Mouse (Mus musculus): ENCODE measurements around the gene Fam107a.
"Not testable (repeated sequence)": the region's sequence is repeated elsewhere in the genome, so short reads cannot be mapped to it uniquely, and the experiment has no call there.

Fam107a gene

GRCm38 (mm10) chr14:8316366-8317193 is 1.2 kb downstream of the Fam107a start:
- peak; percentile 49 for DNase-seq (ENCODE audit: extremely low spot score, low spot score)

DNA sequence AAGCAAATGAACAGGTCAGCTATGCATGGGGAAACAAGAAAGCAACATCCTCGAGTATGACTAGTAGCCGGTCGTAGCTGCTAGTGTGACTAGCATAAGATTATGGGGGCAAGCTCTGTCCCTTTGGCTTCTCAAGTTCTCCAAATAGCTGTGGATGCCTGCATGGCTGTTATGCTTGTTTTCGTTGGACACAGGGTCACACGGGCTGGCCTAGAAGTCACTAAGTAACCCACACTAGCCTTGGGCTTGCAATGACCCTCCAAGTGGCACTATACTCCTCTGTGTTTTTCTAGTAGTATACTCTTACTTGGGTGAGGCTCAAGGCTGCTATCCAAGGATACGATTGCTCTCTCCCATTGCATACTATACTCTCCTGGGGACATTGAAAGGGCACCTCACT is 2.7 kb downstream of the Fam107a start:
- no peak for DNase-seq (ENCODE audit: extremely low spot score, low spot score)

DNA sequence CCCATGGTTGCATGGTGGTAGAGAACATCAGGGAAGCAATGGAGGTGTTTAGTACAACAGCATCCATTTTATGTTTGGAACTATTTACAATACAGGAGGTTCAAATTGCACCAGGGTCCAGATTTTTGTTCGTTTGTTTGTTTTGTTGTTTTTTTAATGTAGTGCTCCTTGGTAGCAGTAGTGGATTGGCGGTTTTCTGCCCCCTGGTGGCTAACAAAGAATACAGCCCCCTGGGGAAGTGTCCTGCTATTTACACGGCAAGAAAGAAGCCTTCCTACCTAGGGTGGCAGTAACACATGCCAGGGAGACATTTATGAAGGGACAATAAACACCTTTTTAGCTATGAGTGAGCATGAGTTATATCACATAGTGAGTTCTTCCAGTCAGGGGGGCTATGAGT is 3.3 kb downstream of the Fam107a start:
- DNase-seq (ENCODE audit: extremely low spot score, low spot score) = no peak

- DNase-seq (ENCODE audit: extremely low spot score, low spot score) = no peak
Observed at GRCm38 (mm10) chr14:8313877-8314276, 3.9 kb downstream of the Fam107a start.

- DNase-seq (ENCODE audit: extremely low spot score, low spot score) = no peak
Observed at GRCm38 (mm10) chr14:8309621-8310141, 8.1 kb downstream of the Fam107a start.

DNA sequence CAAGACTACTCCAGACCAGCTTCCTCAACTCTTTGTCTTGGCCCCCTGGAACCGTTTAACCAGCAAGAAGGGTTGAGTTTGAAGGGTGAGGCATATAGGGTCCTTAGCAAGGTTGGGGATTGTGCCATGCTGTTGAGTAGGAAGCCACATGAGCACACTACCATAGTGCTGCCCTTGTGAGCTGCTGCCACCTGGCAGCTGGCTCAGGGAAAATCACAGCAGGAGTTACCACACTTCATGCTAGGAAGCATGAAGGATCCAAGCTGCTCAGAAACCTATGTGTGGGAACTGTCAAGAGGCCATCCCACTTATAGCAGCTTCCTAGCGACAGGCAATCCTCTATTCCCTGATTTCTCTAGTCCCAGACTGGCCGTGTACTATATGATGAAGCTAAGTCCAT is 9.2 kb downstream of the Fam107a start:
- DNase-seq (ENCODE audit: extremely low spot score, low spot score) = no peak

DNA sequence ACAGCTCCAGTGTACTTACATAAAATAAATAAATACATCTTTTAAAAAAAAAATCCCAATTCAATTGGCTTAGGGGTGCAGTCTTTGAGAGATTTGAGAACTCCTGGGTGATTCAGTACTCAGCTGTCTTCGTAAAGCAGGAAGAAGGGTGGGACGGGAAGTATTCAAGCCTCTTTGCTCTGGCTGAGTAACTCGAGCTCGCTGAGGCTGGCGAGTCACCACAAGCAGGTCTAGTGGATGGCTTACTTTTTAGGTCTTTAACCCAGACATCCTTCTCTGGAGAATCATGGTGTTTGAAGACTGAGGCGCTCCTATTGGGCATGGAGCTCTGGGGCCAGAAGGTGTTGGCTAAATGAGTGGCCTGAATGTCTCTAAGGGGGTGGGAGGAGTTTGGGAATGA is 10.9 kb downstream of the Fam107a start:
- no peak for DNase-seq (ENCODE audit: extremely low spot score, low spot score)

DNA sequence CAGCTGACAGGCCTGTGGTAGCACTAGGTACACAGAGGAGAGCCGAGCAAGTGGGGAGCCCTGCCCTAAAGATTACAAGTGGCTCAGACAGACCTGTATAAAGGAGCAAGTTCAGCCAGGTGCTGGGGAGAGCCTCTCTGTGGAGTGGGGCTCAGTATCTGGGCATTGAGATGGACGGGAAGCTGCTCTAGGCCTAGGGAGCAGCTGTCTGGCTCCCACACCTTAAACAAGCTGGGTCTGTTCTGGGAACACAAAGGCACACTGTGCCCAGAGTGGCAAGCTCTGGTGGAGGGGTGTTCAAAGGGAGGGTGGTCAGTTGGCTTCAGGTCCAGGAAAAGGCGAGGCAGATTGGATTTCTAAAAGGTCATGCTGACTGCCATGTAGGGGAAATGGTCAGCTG is 12.8 kb downstream of the Fam107a start:
- no peak for DNase-seq (ENCODE audit: extremely low spot score, low spot score)

- no peak for DNase-seq (ENCODE audit: extremely low spot score, low spot score)
Observed at GRCm38 (mm10) chr14:8304082-8304481, 13.7 kb downstream of the Fam107a start.

DNA sequence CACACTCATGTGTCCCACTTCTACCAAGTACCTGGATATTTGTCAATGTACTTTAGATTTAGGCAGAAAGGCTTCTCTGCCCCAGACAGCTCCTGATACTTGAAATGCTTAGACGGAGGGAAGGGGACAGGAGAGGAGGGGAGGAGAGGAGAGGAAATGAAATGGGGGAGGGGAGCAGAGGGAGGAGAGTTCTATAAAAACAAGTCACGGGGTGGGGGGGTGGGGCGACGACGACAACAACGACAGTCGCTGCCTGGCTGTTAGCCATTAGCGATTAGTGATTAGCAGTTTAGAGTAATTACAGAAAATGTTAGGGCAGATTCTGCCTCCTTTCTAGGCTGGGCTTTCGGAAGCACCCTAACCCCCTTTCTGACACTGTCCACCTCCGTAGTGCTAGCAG is 15.1 kb downstream of the Fam107a start:
- DNase-seq (ENCODE audit: extremely low spot score, low spot score) = no peak

DNA sequence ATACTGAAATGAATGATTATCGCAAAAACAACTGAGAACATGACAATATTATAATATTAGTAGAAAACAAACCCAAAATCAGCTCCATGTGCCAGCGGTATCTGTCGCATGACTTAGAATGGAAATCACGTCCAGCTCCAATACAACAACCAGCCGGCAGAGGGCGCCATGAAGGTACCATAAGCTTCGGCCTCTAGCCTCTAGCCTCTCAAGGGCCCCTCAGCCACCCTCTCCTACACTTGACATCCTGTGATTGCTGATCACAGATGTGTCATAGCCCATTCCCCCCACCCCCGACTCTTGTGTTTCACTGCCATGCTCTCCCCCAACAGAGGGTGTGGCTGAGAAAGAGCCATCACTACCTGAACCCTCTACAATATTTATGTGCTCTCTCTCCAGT is 17.5 kb downstream of the Fam107a start:
- peak; percentile 77 for DNase-seq (ENCODE audit: extremely low spot score, low spot score)

- no peak for DNase-seq (ENCODE audit: extremely low spot score, low spot score)
Observed at GRCm38 (mm10) chr14:8297889-8298293, 19.9 kb downstream of the Fam107a start.

DNA sequence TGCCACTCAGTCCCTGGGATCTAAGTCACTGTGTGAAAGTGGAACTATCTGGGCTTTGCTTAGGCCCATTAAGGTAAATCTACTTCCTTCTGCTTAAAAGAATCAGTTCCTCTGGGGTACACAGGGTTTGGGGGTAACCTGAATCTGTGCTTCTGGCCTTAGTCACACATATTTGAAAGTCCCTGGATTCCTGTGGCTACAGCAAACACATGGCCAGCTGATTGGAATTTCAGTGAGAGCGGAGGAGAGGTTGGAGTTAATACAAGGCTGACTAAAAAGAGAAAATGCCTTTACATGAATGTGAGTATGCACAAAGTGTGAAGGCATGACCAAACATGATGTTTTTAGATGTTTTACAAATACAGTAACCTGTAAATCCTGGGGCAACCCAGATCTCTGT is 23.6 kb downstream of the Fam107a start:
- no peak for DNase-seq (ENCODE audit: extremely low spot score, low spot score)

DNA sequence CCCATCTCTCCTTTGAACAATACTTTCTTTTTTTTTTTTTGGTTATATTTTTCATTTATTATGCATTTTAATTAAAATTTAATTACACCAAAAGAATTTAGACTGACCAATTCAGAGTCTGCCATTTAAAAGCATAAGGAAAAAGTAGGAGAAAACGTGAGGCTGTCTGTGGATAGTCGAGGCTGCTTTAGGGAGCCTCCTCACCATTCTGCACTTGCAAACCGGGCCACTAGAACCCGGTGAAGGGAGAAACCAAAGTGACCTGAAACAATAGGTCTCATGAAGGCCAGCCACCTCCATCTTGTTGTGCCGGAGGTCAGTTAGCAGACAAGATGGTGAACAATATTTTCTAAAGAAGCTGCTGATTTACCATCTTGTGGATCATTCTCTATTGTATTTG is 31.2 kb downstream of the Fam107a start:
- not testable (repeated sequence) for DNase-seq (ENCODE audit: extremely low spot score, low spot score)

GRCm38 (mm10) chr14:8283784-8284183 is 34.0 kb downstream of the Fam107a start:
- DNase-seq (ENCODE audit: extremely low spot score, low spot score) = no peak

- peak; percentile 11 for DNase-seq (ENCODE audit: extremely low spot score, low spot score)
Observed at GRCm38 (mm10) chr14:8271281-8271680, 46.5 kb downstream of the Fam107a start.

GRCm38 (mm10) chr14:8264378-8264777 is 53.4 kb downstream of the Fam107a start:
- DNase-seq (ENCODE audit: extremely low spot score, low spot score) = no peak

GRCm38 (mm10) chr14:8262242-8262641 is 55.6 kb downstream of the Fam107a start:
- no peak for DNase-seq (ENCODE audit: extremely low spot score, low spot score)

GRCm38 (mm10) chr14:8260214-8260613 is 57.6 kb downstream of the Fam107a start:
- DNase-seq (ENCODE audit: extremely low spot score, low spot score) = peak; percentile 10

GRCm38 (mm10) chr14:8259166-8259565 is 58.7 kb downstream of the Fam107a start, which contains the start of gene Acox2:
TSS of gene Acox2 (minus strand) at chr14:8259353.
- no peak for DNase-seq (ENCODE audit: extremely low spot score, low spot score)

DNA sequence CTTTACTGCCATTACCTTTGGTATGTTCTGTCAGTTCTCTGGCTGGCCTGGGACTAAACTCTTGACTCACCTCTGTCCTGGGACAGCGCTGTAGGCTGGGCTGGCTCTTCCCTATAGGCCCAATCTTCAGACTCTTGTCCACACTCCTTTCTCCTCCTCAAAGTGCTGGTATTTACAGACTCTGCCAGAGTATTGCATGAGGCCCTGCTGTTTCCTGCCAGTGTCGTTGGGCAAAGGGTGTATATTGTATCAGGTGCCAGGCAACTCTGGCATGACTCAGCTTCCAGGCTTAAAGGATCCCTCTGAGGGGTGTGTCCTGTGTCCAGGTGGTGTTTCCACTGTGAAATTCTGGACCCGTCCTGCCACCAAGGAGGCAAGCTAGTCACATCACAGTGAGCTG is 59.1 kb downstream of the Fam107a start:
- no peak for DNase-seq (ENCODE audit: extremely low spot score, low spot score)

- DNase-seq (ENCODE audit: extremely low spot score, low spot score) = no peak
Observed at GRCm38 (mm10) chr14:8258335-8258627, 59.5 kb downstream of the Fam107a start.

Data from neural tube, embryonic 10.5 days (tissue).